Mouse (Mus musculus) forebrain, embryonic 15.5 days (tissue): ENCODE measurements around the gene Pik3cd. TPM values are rescaled to one million over a fixed set of nuclear protein-coding genes. Genes with fewer than 3 reads are reported as not detected.

Experiments
- ATAC-seq: fragments of 200-750 bp; cut with Nextera tagmentation; replicated peaks from 2 replicates; pipeline ENCODE4 v1.8.0; 2017; ENCODE audit warnings: mild to moderate bottlenecking, moderate TSS enrichment, moderate library complexity
- H3K27ac ChIP-seq: fragments of 300-500 bp; sonication (generic); replicated peaks from 2 replicates; pipeline ENCODE4 v1.5.1; 2015; ENCODE audit warnings: mild to moderate bottlenecking, inconsistent platforms
- H3K27me3 ChIP-seq: fragments of 300-500 bp; sonication (generic); 2 replicates; pipeline ENCODE4 v1.6.1; 2015; ENCODE audit warnings: inconsistent platforms
- H3K36me3 ChIP-seq: fragments of 300-500 bp; sonication (generic); 2 replicates; pipeline ENCODE4 v1.6.1; 2015; ENCODE audit warnings: mild to moderate bottlenecking, inconsistent platforms
- H3K4me1 ChIP-seq: fragments of 300-500 bp; sonication (generic); 2 replicates; pipeline ENCODE4 v1.6.1; 2015; ENCODE audit warnings: inconsistent platforms
- H3K4me2 ChIP-seq: fragments of 300-500 bp; sonication (generic); replicated peaks from 2 replicates; pipeline ENCODE4 v1.6.1; 2015; ENCODE audit warnings: mild to moderate bottlenecking, inconsistent platforms
- H3K4me3 ChIP-seq: fragments of 300-500 bp; sonication (generic); 2 replicates; pipeline ENCODE4 v1.5.1; 2015; ENCODE audit warnings: mild to moderate bottlenecking, inconsistent platforms
- H3K9ac ChIP-seq: fragments of 300-500 bp; sonication (generic); replicated peaks from 2 replicates; pipeline ENCODE4 v1.6.1; 2015; ENCODE audit warnings: mild to moderate bottlenecking, inconsistent platforms
- H3K9me3 ChIP-seq: fragments of 300-500 bp; sonication (generic); 2 replicates; pipeline ENCODE4 v1.6.1; 2016; ENCODE audit warnings: inconsistent platforms
- WGBS: fragments of 180-500 bp; shearing (Covaris S2); methylation state at CpG from one replicate; pipeline ENCODE4 v1.1.7; 2015; ENCODE audit warnings: mixed read lengths; 5-methylcytosine and 5-hydroxymethylcytosine counted together
- polyA plus RNA-seq: library from polyadenylated mRNA; unstranded; fragments of >200 nt; fragmentation: Nextera tagmentation; extraction: Ambion mirVana; gene quantifications from 2 replicates; pipeline ENCODE4 v1.2.1, GENCODE M21; 2015

Gene Pik3cd
- polyA plus RNA-seq, 1 experiment from 2014 or later = 18.2 TPM

DNA sequence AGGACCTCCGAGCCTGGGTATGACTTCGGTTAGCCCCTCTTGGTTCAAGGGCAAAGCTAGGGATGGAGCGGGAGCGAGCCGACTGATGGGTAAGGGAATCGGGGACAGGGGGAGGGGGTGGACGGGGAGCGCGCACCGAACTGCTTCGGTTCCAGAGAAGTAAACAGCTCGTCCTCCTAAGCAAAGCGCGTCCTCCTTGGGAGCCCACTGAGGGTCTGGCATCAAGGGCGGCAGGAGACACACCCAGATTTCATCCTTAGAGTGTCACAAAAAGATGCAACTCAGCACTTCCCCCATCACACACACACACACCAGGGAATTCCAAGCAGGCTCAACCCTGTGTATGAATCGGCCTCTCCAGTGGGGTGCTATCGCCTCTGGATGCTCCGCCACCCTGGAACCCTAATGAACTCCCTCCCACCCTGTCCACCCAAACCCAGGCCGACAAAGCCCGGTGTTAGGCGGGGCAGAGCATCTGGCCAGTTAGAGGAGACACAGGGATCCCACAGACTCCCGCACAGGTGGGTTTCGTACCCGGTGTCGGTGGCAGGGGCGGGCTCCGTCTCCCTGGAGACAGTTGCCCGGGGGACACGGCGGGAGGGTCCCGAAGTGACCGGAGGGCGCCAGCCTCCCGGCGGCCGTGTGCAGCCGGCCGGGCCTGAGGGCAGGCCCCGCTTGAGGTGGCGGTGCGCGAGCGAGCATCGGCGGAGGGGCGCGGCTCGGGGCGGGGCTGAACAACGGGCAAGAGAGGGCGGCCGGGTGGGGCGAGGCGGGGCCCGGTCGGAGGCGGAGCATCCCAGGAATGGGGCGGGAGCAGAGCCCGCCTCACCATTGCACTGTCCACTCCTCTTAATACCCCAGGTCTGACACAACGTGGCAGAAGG, 26.8 kb downstream of the Pik3cd start:
- peak; percentile 92 for ATAC-seq
- no peaks in the 10 kb centered on the region for H3K9me3 ChIP-seq
- H3K36me3 ChIP-seq = peaks cover 6% of the 10 kb centered on the region; the same call in 1 of the 2 replicates
- H3K4me1 ChIP-seq = peaks cover 10% of the 10 kb centered on the region
- peak overlapping the region; percentile 66 for H3K27ac ChIP-seq
- peak overlapping the region; percentile 72 for H3K9ac ChIP-seq
- WGBS = under 1% methylated on average over 57 of the region's 60 CpGs
- H3K27me3 ChIP-seq = 0 out of 2 replicates have a peak, but pooled peaks cover 4% of the 10 kb centered on the region
- H3K4me2 ChIP-seq = peak overlapping the region; percentile 79
- H3K4me3 ChIP-seq = peak overlapping the region; percentile 67

DNA sequence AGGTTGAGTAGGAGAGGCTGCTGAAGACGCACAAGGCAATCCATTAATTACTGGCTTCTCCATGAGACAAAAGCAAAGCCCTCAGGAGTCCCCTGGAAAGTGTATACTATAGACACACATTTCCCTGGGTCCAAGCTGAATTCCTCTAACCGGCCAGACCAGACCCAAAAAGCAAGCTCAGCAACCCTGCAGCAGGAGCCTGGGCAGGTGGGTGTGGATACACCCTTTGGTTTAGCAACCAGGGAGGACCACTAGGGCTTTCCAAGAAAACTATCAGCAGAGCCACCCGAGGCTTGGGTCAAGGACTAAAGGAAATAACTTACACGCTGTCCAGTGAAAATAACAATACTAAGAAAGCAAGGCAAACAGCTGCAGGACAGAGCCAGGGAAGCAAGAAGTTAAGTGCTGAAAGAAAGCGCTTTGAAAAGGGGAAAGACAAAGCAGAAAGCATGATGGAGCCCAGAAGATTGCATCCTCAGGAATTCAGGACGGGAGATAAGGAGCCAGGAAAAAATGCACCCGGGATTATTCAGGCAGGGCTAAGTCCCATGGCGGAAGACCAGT, 27.5 kb downstream of the Pik3cd start:
- Histone ChIP-seq H3K4me3 (peak overlapping the region; percentile 67), H3K36me3 (peaks cover 6% of the 10 kb centered on the region; the same call in 1 of the 2 replicates), H3K9ac (peak overlapping the region; percentile 72), H3K4me2 (peak overlapping the region; percentile 79), H3K27me3 (0 out of 2 replicates have a peak, but pooled peaks cover 4% of the 10 kb centered on the region), H3K4me1 (peaks cover 10% of the 10 kb centered on the region), H3K9me3 (no peaks in the 10 kb centered on the region), H3K27ac (peak overlapping the region; percentile 66)
- no peak for ATAC-seq
- 8% methylated on average over 8 of the region's 8 CpGs for WGBS

DNA sequence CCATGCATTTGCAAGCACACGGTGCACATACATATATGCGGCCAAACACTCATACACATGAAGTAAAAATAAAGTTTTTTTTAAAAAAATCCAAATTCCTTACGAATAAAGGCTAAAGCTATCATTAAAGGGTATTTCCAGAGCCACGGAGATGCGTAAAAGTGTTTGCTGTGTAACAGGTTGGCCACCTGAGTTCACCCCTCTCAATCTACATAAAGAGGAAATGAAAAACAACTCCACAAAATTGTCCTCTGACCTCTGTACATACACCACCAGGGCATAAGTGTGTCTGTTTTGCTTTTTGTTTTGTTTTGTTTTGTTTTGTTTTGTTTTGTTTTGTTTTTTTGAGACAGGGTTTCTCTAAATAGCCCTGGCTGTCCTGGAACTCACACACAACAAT, 29.6 kb downstream of the Pik3cd start:
- no peak overlapping the region for H3K27ac ChIP-seq
- H3K4me2 ChIP-seq = no peak overlapping the region
- H3K9me3 ChIP-seq = no peaks in the 10 kb centered on the region
- H3K4me1 ChIP-seq = peaks cover 10% of the 10 kb centered on the region
- no peak for ATAC-seq
- H3K36me3 ChIP-seq = peaks cover 6% of the 10 kb centered on the region; the same call in 1 of the 2 replicates
- H3K27me3 ChIP-seq = 0 out of 2 replicates have a peak, but pooled peaks cover 4% of the 10 kb centered on the region
- H3K9ac ChIP-seq = no peak overlapping the region
- 90% methylated on average over 5 of the region's 5 CpGs for WGBS
- no peak overlapping the region for H3K4me3 ChIP-seq

DNA sequence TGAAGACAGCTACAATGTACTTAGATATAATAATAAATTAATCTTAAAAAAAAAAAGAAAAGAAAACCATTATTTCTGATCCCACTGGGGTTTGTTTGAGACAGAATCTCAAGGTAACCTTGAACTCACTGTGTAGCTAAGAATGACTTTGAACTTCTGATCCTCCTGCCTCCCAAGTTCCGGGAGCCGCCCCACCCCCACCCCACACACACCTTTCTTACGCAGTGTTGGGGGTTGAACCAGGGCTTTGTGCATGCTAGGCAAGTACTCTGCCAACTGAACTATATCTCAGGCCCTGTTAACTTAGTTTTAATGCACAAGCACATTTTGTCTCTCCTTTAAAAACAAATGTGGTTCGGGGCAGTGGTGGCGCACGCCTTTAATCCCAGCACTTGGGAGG, 31.2 kb downstream of the Pik3cd start:
- Histone ChIP-seq H3K36me3 (peaks cover 6% of the 10 kb centered on the region; the same call in 1 of the 2 replicates), H3K4me3 (no peak overlapping the region), H3K9me3 (no peaks in the 10 kb centered on the region), H3K4me2 (no peak overlapping the region), H3K4me1 (peaks cover 7% of the 10 kb centered on the region), H3K27me3 (0 out of 2 replicates have a peak, but pooled peaks cover 4% of the 10 kb centered on the region), H3K27ac (no peak overlapping the region), H3K9ac (no peak overlapping the region)
- WGBS = 96% methylated on average over 6 of the region's 6 CpGs
- no peak for ATAC-seq

DNA sequence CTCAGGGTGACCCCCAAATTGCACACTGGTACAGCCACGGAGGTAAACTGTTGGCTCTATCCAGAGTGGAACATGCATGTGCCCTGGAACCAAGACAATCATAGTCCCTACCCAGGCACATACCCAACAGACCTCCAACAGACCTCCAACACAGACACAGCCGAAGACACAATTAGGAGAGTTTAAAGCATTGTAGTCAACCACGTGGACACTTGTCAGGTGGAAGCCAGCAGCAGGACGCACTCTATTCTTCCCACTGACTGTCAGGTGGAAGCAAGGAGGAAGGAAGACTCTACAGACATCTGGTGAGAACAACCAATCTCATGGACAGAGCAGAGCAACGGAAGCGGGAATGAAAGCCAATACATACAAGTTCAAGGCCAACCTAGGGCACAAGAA, 36.7 kb downstream of the Pik3cd start:
- WGBS = 92% methylated on average over 6 of the region's 6 CpGs
- ATAC-seq = no peak
- Histone ChIP-seq H3K36me3 (peaks cover 3% of the 10 kb centered on the region; the same call in 1 of the 2 replicates), H3K27ac (no peak overlapping the region), H3K4me1 (no peaks in the 10 kb centered on the region), H3K9ac (no peak overlapping the region), H3K9me3 (no peaks in the 10 kb centered on the region), H3K4me2 (no peak overlapping the region), H3K27me3 (no peaks in the 10 kb centered on the region), H3K4me3 (no peak overlapping the region)

DNA sequence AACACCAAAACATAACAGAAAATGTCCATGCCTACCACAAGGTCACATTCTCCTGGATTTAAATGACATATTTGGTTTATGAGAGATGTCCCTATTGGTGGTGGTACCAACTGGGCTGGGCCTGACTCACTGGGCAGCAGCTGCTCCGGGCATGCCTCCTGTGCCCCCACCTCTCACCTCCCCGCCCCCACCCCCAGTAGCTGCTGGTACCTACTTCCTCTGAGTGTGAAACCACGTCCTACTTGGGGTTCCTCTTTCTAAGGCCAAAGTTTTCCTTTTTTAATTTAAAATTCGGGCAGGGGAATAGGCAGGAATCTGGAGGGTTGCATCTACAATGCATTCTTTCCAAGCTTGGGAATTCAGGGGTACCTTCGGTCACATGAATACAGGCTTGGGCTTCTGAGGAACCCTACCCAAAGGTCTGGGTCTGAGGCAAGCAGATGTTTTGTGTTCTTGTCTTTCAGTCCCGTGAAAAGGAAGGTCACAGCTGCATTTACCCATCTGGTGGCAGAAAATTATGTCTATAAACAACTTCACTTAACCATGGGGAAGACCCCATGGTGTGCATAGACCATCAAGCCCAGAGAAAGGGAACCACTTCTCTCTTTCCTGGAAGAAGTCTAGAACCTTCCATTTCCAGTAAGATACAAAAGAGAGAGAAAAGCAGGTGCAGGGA, 37.2 kb downstream of the Pik3cd start:
- Histone ChIP-seq H3K4me2 (no peak overlapping the region), H3K9me3 (no peaks in the 10 kb centered on the region), H3K27me3 (no peaks in the 10 kb centered on the region), H3K4me3 (no peak overlapping the region), H3K9ac (no peak overlapping the region), H3K27ac (no peak overlapping the region), H3K36me3 (peaks cover 3% of the 10 kb centered on the region; the same call in 1 of the 2 replicates), H3K4me1 (no peaks in the 10 kb centered on the region)
- 79% methylated on average over 6 of the region's 6 CpGs for WGBS
- ATAC-seq = no peak

DNA sequence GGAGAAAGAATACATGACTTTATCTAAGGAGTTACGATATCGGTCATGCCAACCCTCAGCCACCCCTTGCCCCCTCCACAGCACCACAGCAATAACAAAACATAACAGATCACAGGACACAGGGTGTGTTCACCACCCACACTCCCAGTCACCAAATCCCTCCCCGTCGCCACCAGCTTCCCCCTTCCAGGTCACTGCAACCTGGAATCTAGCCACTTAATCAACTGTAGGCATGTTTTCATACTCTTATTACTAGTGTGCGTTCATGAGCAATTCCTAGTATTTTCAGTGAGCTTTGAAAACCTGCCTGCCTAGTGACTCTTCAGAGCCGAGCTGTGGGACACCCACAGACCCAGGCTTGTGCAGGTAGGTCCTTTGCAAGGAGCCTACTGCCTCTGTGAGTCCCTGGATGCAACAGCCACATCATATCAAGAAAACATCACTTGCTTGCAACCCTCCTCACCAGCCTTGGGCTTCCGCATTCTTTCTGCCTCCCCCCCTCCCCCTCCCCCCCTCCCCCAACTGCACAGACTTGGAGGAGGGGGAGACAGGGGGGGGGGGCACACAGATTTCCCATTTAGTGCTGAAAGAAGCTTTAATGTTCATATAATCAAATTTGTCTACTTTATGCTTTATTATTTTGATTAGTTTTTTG, 38.4 kb downstream of the Pik3cd start:
- Histone ChIP-seq H3K4me1 (no peaks in the 10 kb centered on the region), H3K27me3 (no peaks in the 10 kb centered on the region), H3K4me3 (no peak overlapping the region), H3K9ac (no peak overlapping the region), H3K4me2 (no peak overlapping the region), H3K36me3 (peaks cover 11% of the 10 kb centered on the region), H3K9me3 (no peaks in the 10 kb centered on the region), H3K27ac (no peak overlapping the region)
- 83% methylated on average over 7 of the region's 7 CpGs for WGBS
- ATAC-seq = no peak

DNA sequence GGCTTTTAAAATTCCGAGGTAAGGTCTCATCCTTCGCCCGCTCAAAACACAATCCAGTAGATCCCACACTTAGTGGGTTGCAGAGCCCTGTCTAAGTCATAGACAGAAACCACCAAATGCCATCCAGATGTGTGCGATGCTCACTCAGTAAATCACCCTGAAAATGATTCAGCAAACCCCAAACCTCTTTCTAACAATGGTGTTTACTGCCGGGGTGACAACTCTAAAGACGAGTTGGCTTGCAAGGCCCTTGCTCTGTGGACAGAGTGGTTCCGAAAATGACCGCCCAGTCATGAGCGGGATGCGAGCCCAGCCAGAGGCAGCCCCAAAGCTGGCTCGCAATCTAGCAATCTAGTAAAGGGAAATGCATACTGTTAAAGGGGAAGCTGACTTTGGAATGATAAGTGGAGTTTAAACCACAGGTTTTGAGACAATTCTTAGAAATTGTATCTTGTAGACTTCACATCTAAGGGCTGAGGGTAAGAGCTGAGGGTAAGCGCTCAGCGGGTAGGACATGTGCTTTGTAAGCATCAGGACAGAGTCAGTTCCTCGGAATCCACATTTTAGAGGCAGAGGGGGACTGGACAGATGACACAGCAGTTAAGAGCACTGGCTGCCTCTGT, 40.3 kb downstream of the Pik3cd start:
- Histone ChIP-seq H3K27me3 (no peaks in the 10 kb centered on the region), H3K27ac (no peak overlapping the region), H3K9me3 (no peaks in the 10 kb centered on the region), H3K4me2 (no peak overlapping the region), H3K9ac (no peak overlapping the region), H3K36me3 (peaks cover 17% of the 10 kb centered on the region), H3K4me1 (no peaks in the 10 kb centered on the region), H3K4me3 (no peak overlapping the region)
- ATAC-seq = no peak
- 90% methylated on average over 14 of the region's 14 CpGs for WGBS

DNA sequence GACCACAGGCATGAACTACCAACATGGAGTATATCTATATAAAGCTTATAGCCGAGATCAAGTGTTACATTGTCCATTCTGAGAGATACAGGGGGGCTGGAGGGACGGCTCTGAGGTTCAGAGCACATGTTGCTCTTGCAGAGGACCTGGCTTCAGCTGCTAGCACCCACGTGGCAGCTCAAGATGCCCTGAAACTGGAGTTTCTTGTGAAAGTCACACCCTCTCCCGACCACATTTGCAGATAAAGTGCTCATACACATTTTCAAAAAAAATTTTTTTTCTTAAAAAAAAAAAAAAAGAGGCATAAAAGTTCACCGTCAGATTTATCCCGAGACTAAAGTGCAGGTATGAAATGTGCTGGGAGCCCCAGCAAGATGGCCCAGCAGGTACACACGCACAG, 41.8 kb downstream of the Pik3cd start:
- H3K27me3 ChIP-seq = no peaks in the 10 kb centered on the region
- ATAC-seq = no peak
- H3K9me3 ChIP-seq = no peaks in the 10 kb centered on the region
- no peaks in the 10 kb centered on the region for H3K4me1 ChIP-seq
- no peak overlapping the region for H3K27ac ChIP-seq
- H3K4me3 ChIP-seq = no peak overlapping the region
- peaks cover 26% of the 10 kb centered on the region for H3K36me3 ChIP-seq
- 87% methylated on average over 7 of the region's 7 CpGs for WGBS
- H3K4me2 ChIP-seq = no peak overlapping the region
- H3K9ac ChIP-seq = no peak overlapping the region

DNA sequence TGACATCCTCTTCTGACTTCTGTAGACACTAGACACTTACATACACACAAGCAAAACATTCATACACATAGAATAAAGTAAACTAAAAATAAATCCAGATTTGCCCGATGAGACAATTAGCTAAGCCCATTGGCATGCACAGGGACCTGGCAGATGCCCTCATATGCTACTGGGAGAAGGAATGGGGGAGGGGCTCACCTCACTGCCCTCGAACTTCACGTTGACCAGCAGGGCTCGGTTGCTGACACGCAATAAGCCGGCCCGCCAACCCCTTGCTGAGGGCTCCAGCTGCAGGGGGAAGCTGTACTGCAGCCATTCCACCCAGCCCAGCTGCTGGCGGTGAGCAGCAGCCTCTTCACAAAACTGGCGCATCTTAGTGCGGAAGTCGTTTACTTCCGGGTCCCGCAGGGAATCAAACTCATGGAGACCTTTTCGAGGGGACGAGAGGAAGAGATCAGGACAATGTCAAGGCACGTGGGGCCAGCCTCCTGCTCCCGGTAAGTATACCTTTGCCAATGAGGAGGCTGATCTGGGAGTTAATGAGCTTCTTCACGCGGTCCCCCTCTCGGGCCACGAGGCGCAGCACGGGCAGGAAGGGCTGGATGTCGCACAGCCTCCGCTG, 42.8 kb downstream of the Pik3cd start:
- H3K27me3 ChIP-seq = no peaks in the 10 kb centered on the region
- peaks cover 35% of the 10 kb centered on the region for H3K36me3 ChIP-seq
- no peak for ATAC-seq

DNA sequence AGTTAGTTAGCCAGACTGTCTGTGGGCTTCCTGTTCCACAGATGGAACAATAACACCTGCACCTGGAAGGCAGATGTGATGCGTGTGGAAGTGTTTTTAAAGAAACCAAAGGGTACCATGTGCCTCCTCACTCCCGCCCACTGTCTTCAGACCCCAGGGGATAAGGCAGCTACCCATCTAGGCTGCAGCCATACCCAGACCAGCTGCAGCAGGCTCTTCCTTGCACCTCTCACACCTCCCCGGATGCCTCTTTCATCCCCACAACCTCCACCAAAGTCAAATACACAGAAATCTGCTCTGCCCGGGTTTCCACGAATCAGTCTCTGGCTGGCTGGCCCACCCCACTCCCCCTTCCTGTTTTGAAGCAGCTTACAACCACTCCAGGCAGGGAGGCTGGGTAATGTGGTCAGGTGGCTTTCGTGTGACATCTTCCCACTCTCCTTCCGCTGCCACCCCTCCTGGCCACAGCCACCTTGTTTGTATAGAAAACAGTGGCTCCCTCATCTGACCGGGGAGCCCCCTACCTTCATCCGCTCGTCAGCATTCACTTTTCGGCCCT, 44.4 kb downstream of the Pik3cd start:
- Histone ChIP-seq H3K4me2 (no peak overlapping the region), H3K27ac (no peak overlapping the region), H3K9ac (no peak overlapping the region), H3K4me1 (no peaks in the 10 kb centered on the region), H3K36me3 (peaks cover 50% of the 10 kb centered on the region), H3K4me3 (no peak overlapping the region), H3K27me3 (no peaks in the 10 kb centered on the region), H3K9me3 (no peaks in the 10 kb centered on the region)
- 78% methylated on average over 11 of the region's 11 CpGs for WGBS
- no peak for ATAC-seq

More for the DNA sequence above, 42.8 kb downstream of the Pik3cd start:
- H3K4me1 ChIP-seq = no peaks in the 10 kb centered on the region
- WGBS = 76% methylated on average over 25 of the region's 25 CpGs
- H3K27ac ChIP-seq = no peak overlapping the region
- no peak overlapping the region for H3K4me2 ChIP-seq
- no peak overlapping the region for H3K4me3 ChIP-seq
- no peak overlapping the region for H3K9ac ChIP-seq
- H3K9me3 ChIP-seq = no peaks in the 10 kb centered on the region
